Mouse (Mus musculus) brown adipose tissue, adult 24 weeks (tissue): ENCODE results near the gene Alox12. TPM values are rescaled to one million over a fixed set of nuclear protein-coding genes. Genes with fewer than 3 reads are reported as not detected.

ENCODE experiments used
- H3K27ac ChIP-seq: fragments of 200-500 bp; replicated peaks from 2 replicates; pipeline ENCODE4 v1.5.1; 2012; ENCODE audit warnings: low read depth, mild to moderate bottlenecking, low read length
- H3K4me1 ChIP-seq: fragments of 200-500 bp; 2 replicates; pipeline ENCODE4 v1.6.1; 2012; ENCODE audit warnings: low read length, mixed read lengths; ENCODE audit not compliant: control insufficient read depth, insufficient read depth, insufficient read length
- H3K4me3 ChIP-seq: fragments of 200-500 bp; 2 replicates; pipeline ENCODE4 v1.5.1; 2012; ENCODE audit warnings: low read depth, mild to moderate bottlenecking, low read length, moderate library complexity; ENCODE audit not compliant: insufficient read depth
- polyA plus RNA-seq: library from polyadenylated mRNA; stranded (reverse); fragments of >200 nt; gene quantifications from 2 replicates; pipeline ENCODE4 v1.2.4, GENCODE M21; 2012; ENCODE audit not compliant: missing spikeins, insufficient read depth, insufficient read length

The Alox12 gene
- polyA plus RNA-seq, 1 experiment, result 0.44 TPM

DNA sequence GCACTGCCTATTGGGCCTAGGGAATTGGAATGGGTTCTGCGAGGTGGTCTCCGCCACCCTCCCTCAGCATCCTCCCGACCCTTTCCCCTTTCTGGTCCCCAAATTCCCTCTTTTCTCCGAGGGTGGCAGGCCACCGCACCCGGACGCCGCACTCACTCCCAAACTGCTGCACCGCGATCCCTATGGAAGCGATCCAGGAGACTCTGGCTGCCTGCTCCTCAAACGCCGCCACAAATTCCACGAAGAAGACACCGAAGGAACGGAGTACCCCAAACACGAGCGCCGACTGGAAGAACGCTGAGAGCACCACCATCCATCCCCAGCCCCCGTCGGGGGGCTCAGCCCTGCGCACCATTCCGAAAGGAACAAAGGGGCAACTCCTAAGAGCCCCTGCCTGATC is 34.8 kb downstream of the Alox12 start:
- peak overlapping the region; percentile 75 for H3K27ac ChIP-seq
- peaks cover 9% of the 10 kb centered on the region for H3K4me1 ChIP-seq
- H3K4me3 ChIP-seq, result peak overlapping the region; percentile 68

DNA sequence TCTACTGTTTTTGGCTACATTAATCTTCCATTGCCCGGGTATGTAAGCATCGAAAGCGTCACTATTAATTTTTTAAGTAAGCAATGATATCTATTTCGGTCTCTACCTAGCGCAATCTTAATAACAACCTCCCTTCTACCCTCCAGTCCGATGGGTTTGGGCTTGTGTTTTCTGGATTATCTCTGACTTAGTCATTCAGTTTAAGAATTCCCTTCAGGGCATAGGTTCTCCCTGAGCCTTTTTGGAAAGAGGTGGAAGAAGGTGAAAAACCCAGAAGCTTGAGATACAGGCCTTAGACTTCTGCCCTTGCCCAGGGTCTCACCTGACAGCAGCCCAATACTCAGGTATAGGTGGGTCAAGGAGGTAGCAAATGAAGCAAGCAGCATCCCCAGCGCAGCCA is 35.3 kb downstream of the Alox12 start:
- H3K4me1 ChIP-seq, result peaks cover 9% of the 10 kb centered on the region
- H3K4me3 ChIP-seq, result peak overlapping the region; percentile 68
- peak overlapping the region; percentile 75 for H3K27ac ChIP-seq

DNA sequence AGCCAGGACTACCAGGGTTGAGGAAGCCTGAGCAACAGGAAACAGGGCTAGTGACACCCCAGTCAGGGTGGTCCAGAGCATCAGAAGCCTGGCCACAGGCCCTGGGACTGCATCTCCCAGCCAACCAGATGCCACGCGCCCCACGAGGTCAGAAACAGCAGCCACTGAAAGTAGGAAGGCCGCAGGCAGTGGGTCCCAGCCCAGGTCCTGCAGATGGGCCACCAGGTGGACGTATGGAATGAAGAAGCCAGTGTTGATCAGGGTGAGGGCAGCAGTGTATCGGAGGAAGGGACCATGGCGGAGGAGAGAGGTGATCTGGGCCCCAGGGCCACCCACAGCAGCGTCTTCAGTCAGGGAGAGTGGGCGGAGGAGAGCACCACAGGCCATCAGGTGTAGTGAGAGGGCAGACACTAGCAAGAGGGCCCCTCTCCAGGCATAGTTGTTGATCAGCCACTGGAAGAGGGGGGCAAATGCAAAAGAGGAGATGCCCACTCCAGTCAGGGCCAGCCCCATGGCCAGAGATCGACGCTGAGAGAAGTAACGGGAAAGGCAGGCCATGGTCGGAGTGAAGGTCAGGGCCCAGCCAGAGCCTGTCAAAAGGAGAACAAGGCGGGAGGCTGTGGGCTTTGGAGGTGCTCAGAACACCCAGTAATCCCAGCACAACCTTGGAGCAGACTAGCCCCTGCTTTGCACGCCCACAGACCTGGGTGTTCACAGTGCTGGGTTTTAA is 36.2 kb downstream of the Alox12 start:
- Histone ChIP-seq H3K4me3 (peak overlapping the region; percentile 10; the same call in 1 of the 2 replicates), H3K27ac (no peak overlapping the region), H3K4me1 (peaks cover 9% of the 10 kb centered on the region)

DNA sequence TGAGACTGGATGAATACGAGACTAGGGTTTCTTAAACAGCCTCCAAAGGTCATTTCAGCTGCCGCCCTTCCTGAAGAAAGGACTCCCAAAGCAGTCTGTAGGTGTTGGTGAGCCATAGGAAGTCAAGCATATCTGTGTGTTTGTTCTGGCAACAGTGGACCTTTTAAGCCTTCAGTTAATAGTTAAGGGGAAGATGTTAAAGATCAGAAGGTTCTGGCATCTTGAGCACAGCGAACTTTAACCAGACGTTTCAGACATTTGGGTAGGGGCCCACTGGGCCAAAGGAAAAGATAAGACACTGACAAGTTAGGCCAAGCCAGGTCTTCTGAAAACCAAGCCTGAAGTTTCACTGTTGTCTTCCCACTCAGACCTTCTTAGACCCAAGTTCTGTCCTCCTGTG is 37.1 kb downstream of the Alox12 start:
- Histone ChIP-seq H3K27ac (no peak overlapping the region), H3K4me1 (peaks cover 6% of the 10 kb centered on the region; the same call in 1 of the 2 replicates), H3K4me3 (no peak overlapping the region)

DNA sequence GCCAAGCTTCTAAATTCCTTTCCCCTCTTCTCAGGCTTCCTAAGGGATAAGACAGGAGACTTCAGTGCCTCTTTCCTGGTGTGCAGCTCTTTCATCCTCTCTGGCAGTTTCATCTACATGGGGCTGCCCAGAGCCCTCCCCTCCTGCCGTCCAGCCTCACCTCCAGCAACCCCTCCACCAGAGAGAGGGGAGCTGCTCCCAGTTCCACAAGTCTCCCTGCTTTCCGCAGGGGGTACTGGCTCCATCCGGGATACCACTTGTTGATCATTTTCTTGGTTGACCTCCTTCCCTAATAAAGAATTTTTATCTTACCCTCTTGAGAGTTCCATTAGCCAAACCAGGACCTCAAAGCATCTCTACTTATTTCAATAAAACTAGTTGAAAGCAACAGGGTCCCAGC is 39.0 kb downstream of the Alox12 start:
- no peak overlapping the region for H3K4me3 ChIP-seq
- H3K27ac ChIP-seq, result no peak overlapping the region

GRCm38 (mm10) chr11:70215301-70215700 is 39.9 kb downstream of the Alox12 start:
- 0 out of 2 replicates have a peak overlapping the region, but pooled peaks have one; percentile 48 for H3K4me3 ChIP-seq
- no peak overlapping the region for H3K27ac ChIP-seq
- peaks cover 6% of the 10 kb centered on the region; the same call in 1 of the 2 replicates for H3K4me1 ChIP-seq

More for the DNA sequence above, 39.0 kb downstream of the Alox12 start:
- H3K4me1 ChIP-seq, result peaks cover 6% of the 10 kb centered on the region; the same call in 1 of the 2 replicates

- Histone ChIP-seq H3K4me3 (peak overlapping the region; percentile 48; the same call in 1 of the 2 replicates), H3K27ac (no peak overlapping the region)
These were observed 40.3 kb downstream of the Alox12 start for GRCm38 (mm10) chr11:70214856-70215209.

GRCm38 (mm10) chr11:70214191-70214855 is 40.8 kb downstream of the Alox12 start:
- H3K4me1 ChIP-seq, result peaks cover 5% of the 10 kb centered on the region
- H3K4me3 ChIP-seq, result peak overlapping the region; percentile 48
- H3K27ac ChIP-seq, result no peak overlapping the region

More at GRCm38 (mm10) chr11:70214856-70215209, 40.3 kb downstream of the Alox12 start:
- H3K4me1 ChIP-seq, result peaks cover 6% of the 10 kb centered on the region; the same call in 1 of the 2 replicates

GRCm38 (mm10) chr11:70213736-70214135 is 41.4 kb downstream of the Alox12 start:
- Histone ChIP-seq H3K4me3 (peak overlapping the region; percentile 48), H3K4me1 (peaks cover 4% of the 10 kb centered on the region), H3K27ac (no peak overlapping the region)

GRCm38 (mm10) chr11:70212896-70213295 is 42.3 kb downstream of the Alox12 start:
- Histone ChIP-seq H3K4me3 (no peak overlapping the region), H3K4me1 (peaks cover 9% of the 10 kb centered on the region), H3K27ac (no peak overlapping the region)

DNA sequence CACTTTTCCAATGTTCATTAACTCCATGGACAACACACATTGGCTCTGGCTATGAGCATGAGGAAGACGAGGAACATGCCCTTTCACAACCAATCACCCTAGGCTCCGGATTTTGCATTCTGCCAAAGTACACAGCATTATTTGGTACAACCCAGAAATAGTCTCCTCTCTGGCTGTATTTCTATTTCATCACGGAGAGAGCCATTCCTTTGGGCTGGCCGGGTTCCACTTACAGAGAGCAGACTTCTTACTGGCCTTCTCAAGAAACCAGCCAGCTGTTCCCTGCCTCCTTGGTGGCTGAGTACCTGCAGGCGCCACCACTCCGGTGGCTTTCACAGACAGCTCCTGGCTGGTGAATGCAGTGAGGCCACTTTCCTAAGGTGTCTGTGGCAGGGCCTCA is 42.7 kb downstream of the Alox12 start, which contains the start of gene Slc16a11:
Slc16a11 (plus strand) TSS at position 330 of the 400 bp plus-strand sequence.
- peak within 1 kb of the TSS; percentile 48 for H3K4me3 ChIP-seq
- peaks cover 9% of the 10 kb centered on the region for H3K4me1 ChIP-seq
- H3K27ac ChIP-seq, result no peak within 1 kb of the TSS

DNA sequence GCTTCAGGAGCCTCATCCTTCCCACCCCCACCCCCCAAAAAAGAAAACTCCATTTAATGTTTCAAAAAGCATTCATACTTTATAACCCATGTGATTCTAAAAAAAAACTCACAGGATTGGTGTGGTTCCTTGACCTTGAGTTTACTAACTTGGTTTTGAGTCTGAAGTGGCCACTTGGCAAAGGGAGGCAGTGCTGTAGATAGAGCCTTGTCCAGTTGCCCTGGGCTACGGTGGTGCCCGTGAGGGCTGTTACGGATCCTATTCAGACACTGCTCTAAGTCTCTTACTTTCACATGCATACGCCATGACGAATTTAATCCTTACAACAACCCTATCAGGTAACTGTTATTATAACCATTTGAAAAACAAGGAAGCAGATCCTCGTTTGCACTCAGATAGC is 43.2 kb downstream of the Alox12 start:
- no peak overlapping the region for H3K27ac ChIP-seq
- no peak overlapping the region for H3K4me3 ChIP-seq
- peaks cover 9% of the 10 kb centered on the region for H3K4me1 ChIP-seq

DNA sequence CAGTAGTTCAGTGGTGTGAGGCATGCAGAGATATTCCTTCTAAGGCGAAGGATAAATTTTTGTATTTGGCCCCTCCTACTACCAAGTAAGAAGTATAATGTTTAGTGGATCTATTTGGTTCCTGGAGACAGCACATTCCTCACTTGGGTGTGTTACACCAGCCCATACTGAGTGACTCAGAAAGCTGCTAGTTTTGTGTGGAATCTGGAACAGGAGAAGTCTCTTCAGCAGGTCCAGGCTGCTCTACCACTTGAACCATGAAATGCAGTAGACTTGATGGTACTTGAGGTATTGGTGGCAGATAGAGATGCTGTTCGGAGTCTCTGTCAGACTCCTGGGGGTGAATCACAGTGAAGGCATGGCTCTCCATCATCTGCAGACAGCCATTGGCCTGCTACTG is 44.5 kb downstream of the Alox12 start:
- Histone ChIP-seq H3K27ac (no peak overlapping the region), H3K4me3 (no peak overlapping the region), H3K4me1 (peaks cover 11% of the 10 kb centered on the region)

GRCm38 (mm10) chr11:70208778-70209388 is 46.3 kb downstream of the Alox12 start:
- Histone ChIP-seq H3K4me3 (no peak overlapping the region), H3K4me1 (peaks cover 11% of the 10 kb centered on the region), H3K27ac (peak overlapping the region; percentile 46; the same call in 1 of the 2 replicates)

DNA sequence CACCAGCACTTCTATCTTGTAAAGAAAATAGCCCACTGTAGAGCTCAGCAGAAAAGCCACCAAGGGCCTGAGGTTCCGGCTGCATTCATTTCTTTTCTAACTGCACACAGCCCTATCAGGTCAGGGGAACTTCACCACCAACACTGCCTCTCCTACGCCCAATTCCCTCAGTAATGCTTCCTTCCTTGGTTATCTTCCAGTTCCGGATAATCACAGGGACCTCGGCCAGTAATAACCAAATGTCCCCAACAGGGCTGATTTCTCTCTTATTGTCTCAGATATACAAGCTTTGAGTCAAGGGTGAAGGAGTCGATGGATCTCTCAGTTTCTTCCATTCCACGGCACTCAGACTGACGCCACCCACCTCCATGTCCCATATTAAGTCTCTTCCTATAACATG is 47.9 kb downstream of the Alox12 start:
- Histone ChIP-seq H3K27ac (peak overlapping the region; percentile 38; the same call in 1 of the 2 replicates), H3K4me3 (no peak overlapping the region), H3K4me1 (peaks cover 11% of the 10 kb centered on the region)
